Mouse (Mus musculus) forebrain, embryonic 14.5 days (tissue): Measurements from ENCODE around the gene Med27. TPM values are rescaled to one million over a fixed set of nuclear protein-coding genes. Genes with fewer than 3 reads are reported as not detected.

Experiments
- ATAC-seq: fragments of 200-750 bp; cut with Nextera tagmentation; 2 replicates; pipeline ENCODE4 v1.8.0; 2017; ENCODE audit warnings: mild to moderate bottlenecking, moderate library complexity
- DNase-seq: peaks from one replicate; pipeline ENCODE4 v3.0.0-alpha.2; 2015; ENCODE audit warnings: low spot score
- H3K27ac ChIP-seq: fragments of 300-500 bp; sonication (generic); 2 replicates; pipeline ENCODE4 v1.5.1; 2014; ENCODE audit warnings: low read depth, mild to moderate bottlenecking, control low read depth, low read length, moderate library complexity
- H3K27me3 ChIP-seq: fragments of 300-500 bp; sonication (generic); replicated peaks from 2 replicates; pipeline ENCODE4 v1.6.1; 2014; ENCODE audit warnings: low read length, control low read depth, mixed read lengths; ENCODE audit not compliant: control insufficient read depth, insufficient read depth
- H3K36me3 ChIP-seq: fragments of 300-500 bp; sonication (generic); 2 replicates; pipeline ENCODE4 v1.6.1; 2014; ENCODE audit warnings: low read length, control low read depth; ENCODE audit not compliant: control insufficient read depth, insufficient read depth
- H3K4me1 ChIP-seq: fragments of 300-500 bp; sonication (generic); 2 replicates; pipeline ENCODE4 v1.6.1; 2014; ENCODE audit warnings: antibody characterized with exemption, low read length, control low read depth; ENCODE audit not compliant: control insufficient read depth, insufficient read depth
- H3K4me2 ChIP-seq: fragments of 300-500 bp; sonication (generic); 2 replicates; pipeline ENCODE4 v1.6.1; 2014; ENCODE audit warnings: mild to moderate bottlenecking, control low read depth, low read length
- H3K4me3 ChIP-seq: fragments of 300-500 bp; sonication (generic); 2 replicates; pipeline ENCODE4 v1.5.1; 2014; ENCODE audit warnings: low read depth, low read length, control low read depth
- H3K9ac ChIP-seq: fragments of 300-500 bp; sonication (generic); 2 replicates; pipeline ENCODE4 v1.6.1; 2014; ENCODE audit warnings: mild to moderate bottlenecking, low read length, control low read depth, moderate library complexity
- H3K9me3 ChIP-seq: fragments of 300-500 bp; sonication (generic); replicated peaks from 2 replicates; pipeline ENCODE4 v1.6.1; 2016; ENCODE audit warnings: low read length, control low read depth, mixed read lengths; ENCODE audit not compliant: control insufficient read depth
- WGBS: fragments of 180-500 bp; shearing (Covaris S2); extraction: QIAGEN DNeasy Blood & Tissue Kit; methylation state at CpG from one replicate; pipeline ENCODE4 v1.1.7; 2014; 5-methylcytosine and 5-hydroxymethylcytosine counted together
- polyA plus RNA-seq: library from polyadenylated mRNA; unstranded; fragments of >200 nt; fragmentation: Nextera tagmentation; extraction: Ambion mirVana; gene quantifications from 2 replicates; pipeline ENCODE4 v1.2.1, GENCODE M21; 2014

Gene Med27
- polyA plus RNA-seq, 1 experiment from 2014 or later = 108 TPM

- H3K4me1 ChIP-seq = no peaks in the 10 kb centered on the region
- H3K9ac ChIP-seq = no peak overlapping the region
- DNase-seq (no peak), ATAC-seq (no peak)
- H3K4me3 ChIP-seq = no peak overlapping the region
- H3K9me3 ChIP-seq = no peaks in the 10 kb centered on the region
- H3K27me3 ChIP-seq = no peaks in the 10 kb centered on the region
- no peaks in the 10 kb centered on the region for H3K36me3 ChIP-seq
- no peak overlapping the region for H3K4me2 ChIP-seq
- WGBS = 97% methylated on average over 1 of the region's 1 CpGs
- no peak overlapping the region for H3K27ac ChIP-seq
Measured at GRCm38 (mm10) chr2:29338396-29338795, 8.2 kb upstream of the Med27 start.

DNA sequence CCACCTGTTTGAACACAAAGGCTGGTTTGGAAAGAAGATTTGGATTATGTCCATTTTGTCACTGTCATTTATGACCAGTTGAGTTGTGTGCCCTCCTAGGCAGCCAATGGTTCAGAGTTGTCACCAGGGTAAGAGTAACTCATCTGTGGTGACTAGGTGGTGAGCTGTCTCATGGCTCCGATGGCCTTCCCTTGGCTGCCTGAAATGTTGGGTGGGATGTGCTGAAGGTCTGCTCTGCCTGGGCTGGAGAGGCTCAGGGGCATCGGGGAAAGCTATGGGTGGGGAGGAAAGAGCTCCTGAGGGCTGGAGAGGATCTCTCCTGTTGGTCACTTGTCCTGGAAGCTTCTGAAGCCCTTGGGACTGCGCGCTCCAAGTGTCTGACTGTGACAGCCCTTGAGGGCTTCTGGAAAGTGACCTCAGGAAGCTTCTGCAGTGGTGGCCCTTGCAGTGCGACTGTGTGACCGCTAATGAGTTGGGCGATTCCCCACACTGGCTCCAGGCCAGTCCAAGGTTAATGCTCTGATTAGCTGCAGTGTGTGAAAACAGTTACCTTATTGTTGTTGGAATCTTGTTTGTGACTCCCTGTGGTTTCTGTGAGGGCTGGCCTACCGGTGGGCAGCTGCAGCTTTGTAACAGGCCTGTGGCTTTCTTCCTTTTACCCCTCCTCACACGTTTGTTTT is 12.2 kb downstream of the Med27 start:
- H3K27ac ChIP-seq = no peak overlapping the region
- 36% methylated on average over 9 of the region's 9 CpGs for WGBS
- H3K4me3 ChIP-seq = no peak overlapping the region
- no peaks in the 10 kb centered on the region for H3K9me3 ChIP-seq
- no peak for DNase-seq
- H3K36me3 ChIP-seq = peaks cover 16% of the 10 kb centered on the region; the same call in 1 of the 2 replicates
- no peak for ATAC-seq
- no peaks in the 10 kb centered on the region for H3K4me1 ChIP-seq
- H3K4me2 ChIP-seq = no peak overlapping the region
- H3K9ac ChIP-seq = no peak overlapping the region
- no peaks in the 10 kb centered on the region for H3K27me3 ChIP-seq

DNA sequence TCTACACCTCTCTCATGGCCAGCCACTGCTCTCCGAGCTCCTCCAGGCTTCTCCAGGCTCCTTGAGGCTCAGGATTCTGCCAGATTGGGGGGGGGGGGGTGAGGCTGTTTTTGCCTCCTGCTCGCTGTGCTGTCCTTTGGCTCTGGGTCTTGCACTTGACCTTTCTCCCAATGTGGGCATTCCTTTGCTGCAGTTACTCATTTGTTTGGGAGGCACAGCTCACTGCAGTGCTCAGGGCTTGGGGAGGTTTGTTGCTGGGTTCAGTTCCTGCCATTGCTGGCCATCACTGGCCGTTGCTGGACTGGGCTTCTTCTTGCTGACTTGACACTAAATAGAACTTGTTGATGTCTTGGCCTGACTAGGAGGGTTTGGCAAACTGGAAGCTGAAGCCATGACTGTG is 14.3 kb downstream of the Med27 start:
- WGBS = 90% methylated on average over 3 of the region's 3 CpGs
- ATAC-seq (no peak), DNase-seq (no peak)
- Histone ChIP-seq H3K27me3 (no peaks in the 10 kb centered on the region), H3K27ac (no peak overlapping the region), H3K36me3 (peaks cover 10% of the 10 kb centered on the region; the same call in 1 of the 2 replicates), H3K4me1 (no peaks in the 10 kb centered on the region), H3K4me2 (no peak overlapping the region), H3K9me3 (no peaks in the 10 kb centered on the region), H3K4me3 (no peak overlapping the region), H3K9ac (no peak overlapping the region)

- no peak overlapping the region for H3K4me3 ChIP-seq
- no peaks in the 10 kb centered on the region for H3K27me3 ChIP-seq
- no peak overlapping the region for H3K4me2 ChIP-seq
- H3K36me3 ChIP-seq = no peaks in the 10 kb centered on the region
- DNase-seq (no peak), ATAC-seq (no peak)
- WGBS = 88% methylated on average over 8 of the region's 8 CpGs
- no peaks in the 10 kb centered on the region for H3K9me3 ChIP-seq
- H3K4me1 ChIP-seq = no peaks in the 10 kb centered on the region
- no peak overlapping the region for H3K27ac ChIP-seq
- no peak overlapping the region for H3K9ac ChIP-seq
Measured at GRCm38 (mm10) chr2:29365000-29365695, 18.5 kb downstream of the Med27 start.

- Histone ChIP-seq H3K9ac (no peak overlapping the region), H3K4me1 (no peaks in the 10 kb centered on the region), H3K4me2 (no peak overlapping the region), H3K36me3 (no peaks in the 10 kb centered on the region), H3K27ac (no peak overlapping the region), H3K27me3 (no peaks in the 10 kb centered on the region), H3K9me3 (no peaks in the 10 kb centered on the region), H3K4me3 (no peak overlapping the region)
- no peak for DNase-seq
- 35% methylated on average over 5 of the region's 5 CpGs for WGBS
- no peak for ATAC-seq
Measured at GRCm38 (mm10) chr2:29368730-29369129, 22.1 kb downstream of the Med27 start.

DNA sequence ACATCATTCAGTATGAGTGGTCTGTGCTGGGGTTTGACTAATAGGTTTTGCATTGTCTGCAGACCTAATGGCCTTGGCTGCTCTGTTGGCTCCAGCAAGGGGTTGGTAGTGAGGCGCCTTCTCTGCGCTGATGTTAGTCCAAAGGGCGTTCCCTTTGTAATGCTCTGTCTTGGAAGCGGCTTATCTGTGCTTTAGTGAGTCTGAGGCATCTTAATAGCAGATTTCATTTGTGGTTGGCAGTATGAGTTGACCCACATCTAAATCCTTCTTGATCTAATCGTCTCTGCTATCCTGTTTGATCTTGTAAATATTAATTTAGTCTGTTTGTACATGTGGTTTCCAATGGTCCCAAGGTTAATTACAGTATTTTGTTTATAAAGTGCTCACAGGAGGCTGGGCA is 25.6 kb downstream of the Med27 start:
- H3K27ac ChIP-seq = no peak overlapping the region
- no peak for DNase-seq
- H3K27me3 ChIP-seq = no peaks in the 10 kb centered on the region
- H3K36me3 ChIP-seq = no peaks in the 10 kb centered on the region
- no peaks in the 10 kb centered on the region for H3K9me3 ChIP-seq
- no peaks in the 10 kb centered on the region for H3K4me1 ChIP-seq
- ATAC-seq = no peak
- no peak overlapping the region for H3K9ac ChIP-seq
- H3K4me3 ChIP-seq = no peak overlapping the region
- 84% methylated on average over 5 of the region's 5 CpGs for WGBS
- H3K4me2 ChIP-seq = no peak overlapping the region

DNA sequence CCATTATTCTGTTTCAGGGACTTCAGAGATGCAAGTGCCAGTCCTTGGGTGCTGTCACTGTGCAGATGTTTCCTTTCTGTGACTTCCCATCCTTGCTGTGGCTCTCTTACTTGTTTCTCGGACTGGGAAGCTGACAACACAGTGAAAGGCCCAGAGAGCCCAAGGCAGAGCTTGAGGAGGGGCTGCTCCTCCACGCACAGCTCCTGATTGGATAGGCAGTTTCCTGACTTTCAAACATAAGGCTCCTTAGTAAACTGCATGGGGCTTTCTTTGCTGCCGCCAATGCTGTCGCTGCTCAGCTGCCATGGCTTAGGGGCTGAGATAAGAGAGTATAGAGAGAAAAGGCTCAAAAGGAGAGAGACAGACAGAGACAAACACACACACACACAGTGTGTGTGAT is 35.1 kb downstream of the Med27 start:
- DNase-seq = peak; percentile 68
- 11% methylated on average over 4 of the region's 4 CpGs for WGBS
- H3K27ac ChIP-seq = peak overlapping the region; percentile 34; the same call in 1 of the 2 replicates

GRCm38 (mm10) chr2:29382583-29382982 is 36.0 kb downstream of the Med27 start:
- ATAC-seq (no peak), DNase-seq (no peak)
- Histone ChIP-seq H3K9me3 (no peaks in the 10 kb centered on the region), H3K4me2 (no peak overlapping the region), H3K9ac (no peak overlapping the region), H3K36me3 (no peaks in the 10 kb centered on the region), H3K27ac (no peak overlapping the region), H3K4me1 (peaks cover 25% of the 10 kb centered on the region), H3K27me3 (no peaks in the 10 kb centered on the region), H3K4me3 (no peak overlapping the region)
- WGBS = 93% methylated on average over 4 of the region's 4 CpGs

More for the DNA sequence above, 35.1 kb downstream of the Med27 start:
- Histone ChIP-seq H3K9ac (0 out of 2 replicates have a peak overlapping the region, but pooled peaks have one; percentile 9), H3K27me3 (no peaks in the 10 kb centered on the region), H3K9me3 (no peaks in the 10 kb centered on the region), H3K4me1 (peaks cover 23% of the 10 kb centered on the region), H3K4me3 (no peak overlapping the region), H3K36me3 (no peaks in the 10 kb centered on the region), H3K4me2 (no peak overlapping the region)
- ATAC-seq = peak; percentile 65; the same call in 1 of the 2 replicates

DNA sequence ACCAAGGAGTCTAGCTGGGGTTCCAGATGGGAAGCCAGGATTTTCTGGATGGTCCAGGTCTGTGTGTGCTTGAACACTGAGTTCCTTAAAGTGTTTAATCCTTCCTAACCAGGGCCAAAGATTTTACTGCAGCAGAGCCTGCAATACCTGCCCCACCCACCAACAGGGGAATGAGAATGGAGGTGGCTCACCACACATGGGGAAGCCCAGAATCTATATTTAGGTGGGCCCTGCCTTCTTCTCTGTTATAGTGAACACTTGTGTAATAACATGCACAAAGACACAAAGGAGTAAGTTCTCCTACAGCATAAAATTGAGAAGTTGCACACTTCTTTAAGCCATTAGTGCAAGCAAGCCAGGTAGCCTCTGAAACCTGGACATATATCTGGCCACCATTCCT is 36.5 kb downstream of the Med27 start:
- no peak overlapping the region for H3K27ac ChIP-seq
- no peak overlapping the region for H3K4me3 ChIP-seq
- H3K4me1 ChIP-seq = peaks cover 25% of the 10 kb centered on the region
- DNase-seq (no peak), ATAC-seq (no peak)
- no peak overlapping the region for H3K4me2 ChIP-seq
- H3K36me3 ChIP-seq = no peaks in the 10 kb centered on the region
- H3K9ac ChIP-seq = no peak overlapping the region
- no peaks in the 10 kb centered on the region for H3K9me3 ChIP-seq
- no peaks in the 10 kb centered on the region for H3K27me3 ChIP-seq
